Mouse (Mus musculus) olfactory bulb, adult 2 months (tissue): ENCODE results near the gene Gdpd5. TPM values are rescaled to one million over a fixed set of nuclear protein-coding genes. Genes with fewer than 3 reads are reported as not detected.

Experiments used
- H3K27ac ChIP-seq: fragments of 200-500 bp; 2 replicates; pipeline ENCODE4 v1.5.1; 2012; ENCODE audit warnings: low read depth, low read length; ENCODE audit not compliant: insufficient read depth
- H3K4me1 ChIP-seq: fragments of 200-500 bp; 2 replicates; pipeline ENCODE4 v1.6.1; 2012; ENCODE audit warnings: low read length; ENCODE audit not compliant: control insufficient read depth, insufficient read depth
- H3K4me3 ChIP-seq: fragments of 200-500 bp; 2 replicates; pipeline ENCODE4 v1.5.1; 2012; ENCODE audit warnings: mild to moderate bottlenecking, low read depth, low read length, moderate library complexity; ENCODE audit not compliant: insufficient read depth
- CTCF ChIP-seq: fragments of 200-500 bp; IDR thresholded peaks from 2 replicates; pipeline ENCODE4 v1.5.1; 2012; ENCODE audit warnings: low read depth, mild to moderate bottlenecking, low read length, moderate library complexity; ENCODE audit not compliant: insufficient read depth
- POLR2A ChIP-seq: fragments of 200-500 bp; IDR thresholded peaks from 2 replicates; pipeline ENCODE4 v1.6.1; 2012; ENCODE audit warnings: mild to moderate bottlenecking, low read depth, low read length, moderate library complexity; ENCODE audit not compliant: insufficient read depth
- WGBS: fragments of 180-500 bp; shearing (Covaris S2); methylation state at CpG from one replicate; pipeline ENCODE4 v1.1.7; 2018; 5-methylcytosine and 5-hydroxymethylcytosine counted together
- polyA plus RNA-seq: library from polyadenylated mRNA; stranded (reverse); fragments of >200 nt; gene quantifications from 2 replicates; pipeline ENCODE4 v1.2.4, GENCODE M21; 2012; ENCODE audit warnings: low replicate concordance; ENCODE audit not compliant: missing spikeins, insufficient read depth, insufficient read length

The Gdpd5 gene
- polyA plus RNA-seq, 1 experiment, result not detected

GRCm38 (mm10) chr7:99383246-99383645, 2.0 kb downstream of the Gdpd5 start:
- peak overlapping the region; percentile 58 for H3K4me3 ChIP-seq
- peak overlapping the region; percentile 58 for H3K27ac ChIP-seq
- H3K4me1 ChIP-seq, result peaks cover 37% of the 10 kb centered on the region
- TF ChIP-seq CTCF, result no peak
- TF ChIP-seq POLR2A, result no peak
- WGBS, result 32% methylated on average over 5 of the region's 5 CpGs

GRCm38 (mm10) chr7:99384101-99384611, 2.9 kb downstream of the Gdpd5 start:
- WGBS, result 14% methylated on average over 4 of the region's 4 CpGs
- peak overlapping the region; percentile 58 for H3K4me3 ChIP-seq
- peak overlapping the region; percentile 58 for H3K27ac ChIP-seq
- H3K4me1 ChIP-seq, result peaks cover 43% of the 10 kb centered on the region
- TF ChIP-seq CTCF (no peak), POLR2A (no peak)

GRCm38 (mm10) chr7:99386030-99386429, 4.8 kb downstream of the Gdpd5 start:
- Histone ChIP-seq H3K27ac (no peak overlapping the region), H3K4me3 (no peak overlapping the region; the same call in 1 of the 2 replicates), H3K4me1 (peaks cover 56% of the 10 kb centered on the region)
- 48% methylated on average over 5 of the region's 5 CpGs for WGBS
- TF ChIP-seq POLR2A (no peak), CTCF (no peak)

GRCm38 (mm10) chr7:99386811-99387210, 5.6 kb downstream of the Gdpd5 start:
- Histone ChIP-seq H3K27ac (no peak overlapping the region), H3K4me1 (peaks cover 64% of the 10 kb centered on the region), H3K4me3 (no peak overlapping the region)
- TF ChIP-seq POLR2A (no peak), CTCF (no peak)
- 80% methylated on average over 4 of the region's 4 CpGs for WGBS

GRCm38 (mm10) chr7:99387356-99387755, 6.1 kb downstream of the Gdpd5 start:
- Histone ChIP-seq H3K27ac (no peak overlapping the region), H3K4me1 (peaks cover 69% of the 10 kb centered on the region), H3K4me3 (no peak overlapping the region)
- no peak for TF ChIP-seq CTCF
- no peak for TF ChIP-seq POLR2A
- WGBS, result 86% methylated on average over 5 of the region's 5 CpGs

GRCm38 (mm10) chr7:99390559-99390958, 9.3 kb downstream of the Gdpd5 start:
- no peak overlapping the region for H3K4me3 ChIP-seq
- H3K4me1 ChIP-seq, result peaks cover 86% of the 10 kb centered on the region
- H3K27ac ChIP-seq, result no peak overlapping the region
- no peak for TF ChIP-seq CTCF
- no peak for TF ChIP-seq POLR2A
- 23% methylated on average over 4 of the region's 4 CpGs for WGBS

GRCm38 (mm10) chr7:99392696-99393095, 11.5 kb downstream of the Gdpd5 start:
- peaks cover 87% of the 10 kb centered on the region for H3K4me1 ChIP-seq
- H3K27ac ChIP-seq, result peak overlapping the region; percentile 31
- H3K4me3 ChIP-seq, result no peak overlapping the region
- whole genome bisulfite sequencing, result 69% methylated on average over 2 of the region's 2 CpGs
- TF ChIP-seq CTCF, result no peak
- TF ChIP-seq POLR2A, result no peak

- WGBS, result 35% methylated on average over 13 of the region's 13 CpGs
- Histone ChIP-seq H3K27ac (peak overlapping the region; percentile 62), H3K4me3 (no peak overlapping the region), H3K4me1 (peaks cover 82% of the 10 kb centered on the region)
- no peak for TF ChIP-seq CTCF
- no peak for TF ChIP-seq POLR2A
These were observed 12.6 kb downstream of the Gdpd5 start for GRCm38 (mm10) chr7:99393711-99394325.

GRCm38 (mm10) chr7:99395385-99395784, 14.2 kb downstream of the Gdpd5 start:
- TF ChIP-seq POLR2A (no peak), CTCF (no peak)
- WGBS, result 60% methylated on average over 4 of the region's 4 CpGs
- Histone ChIP-seq H3K4me3 (no peak overlapping the region), H3K4me1 (peaks cover 67% of the 10 kb centered on the region), H3K27ac (peak overlapping the region; percentile 19; the same call in 1 of the 2 replicates)

- peaks cover 65% of the 10 kb centered on the region for H3K4me1 ChIP-seq
- TF ChIP-seq CTCF (no peak), POLR2A (no peak)
These were observed 14.8 kb downstream of the Gdpd5 start for GRCm38 (mm10) chr7:99395908-99396616.

More at GRCm38 (mm10) chr7:99395908-99396616, 14.8 kb downstream of the Gdpd5 start:
- Histone ChIP-seq H3K27ac (peak overlapping the region; percentile 19; the same call in 1 of the 2 replicates), H3K4me3 (no peak overlapping the region)
- WGBS, result 61% methylated on average over 11 of the region's 11 CpGs
